Mouse (Mus musculus): ENCODE data around the gene Nek5.
A peak's percentile ranks its signal among the peaks of the same experiment; 100 is the strongest.
"Not testable (repeated sequence)": the region's sequence is repeated elsewhere in the genome, so short reads cannot be mapped to it uniquely, and the experiment has no call there.

Gene Nek5

GRCm38 (mm10) chr8:22124220-22125152 lies at the start of gene Nek5:
Nek5 (minus strand) TSS chr8:22125053.
- DNase-seq (ENCODE audit: low read depth, low spot score) = no peak

GRCm38 (mm10) chr8:22169167-22169566 lies 44.3 kb upstream of the Nek5 start:
- no peak for DNase-seq (ENCODE audit: low read depth, low spot score)

- DNase-seq (ENCODE audit: low read depth, low spot score) = peak; percentile 59
Measured at GRCm38 (mm10) chr8:22166080-22166603, 41.3 kb upstream of the Nek5 start, which contains the start of gene Nek3. Nek3 (minus strand) TSS chr8:22166435.

- DNase-seq (ENCODE audit: low read depth, low spot score) = no peak
Measured at GRCm38 (mm10) chr8:22165251-22166079, 40.6 kb upstream of the Nek5 start.

GRCm38 (mm10) chr8:22164431-22164830 lies 39.6 kb upstream of the Nek5 start:
- DNase-seq (ENCODE audit: low read depth, low spot score) = no peak

GRCm38 (mm10) chr8:22162206-22162605 lies 37.4 kb upstream of the Nek5 start:
- DNase-seq (ENCODE audit: low read depth, low spot score) = no peak

- DNase-seq (ENCODE audit: low read depth, low spot score) = no peak
Measured at GRCm38 (mm10) chr8:22150345-22150663, 25.5 kb upstream of the Nek5 start.

GRCm38 (mm10) chr8:22149643-22150344 lies 24.9 kb upstream of the Nek5 start:
- no peak for DNase-seq (ENCODE audit: low read depth, low spot score)

- no peak for DNase-seq (ENCODE audit: low read depth, low spot score)
Measured at GRCm38 (mm10) chr8:22148367-22148740, 23.5 kb upstream of the Nek5 start.

GRCm38 (mm10) chr8:22147706-22148366 lies 23.0 kb upstream of the Nek5 start:
- no peak for DNase-seq (ENCODE audit: low read depth, low spot score)

GRCm38 (mm10) chr8:22145831-22146230 lies 21.0 kb upstream of the Nek5 start:
- no peak for DNase-seq (ENCODE audit: low read depth, low spot score)

GRCm38 (mm10) chr8:22143764-22144491 lies 19.1 kb upstream of the Nek5 start:
- DNase-seq (ENCODE audit: low read depth, low spot score) = no peak

GRCm38 (mm10) chr8:22142592-22142991 lies 17.7 kb upstream of the Nek5 start:
- DNase-seq (ENCODE audit: low read depth, low spot score) = no peak

- no peak for DNase-seq (ENCODE audit: low read depth, low spot score)
Measured at GRCm38 (mm10) chr8:22141836-22142385, 17.1 kb upstream of the Nek5 start.

- DNase-seq (ENCODE audit: low read depth, low spot score) = not testable (repeated sequence)
Measured at GRCm38 (mm10) chr8:22136462-22136861, 11.6 kb upstream of the Nek5 start.

GRCm38 (mm10) chr8:22134750-22135135 lies 9.9 kb upstream of the Nek5 start:
- DNase-seq (ENCODE audit: low read depth, low spot score) = no peak

GRCm38 (mm10) chr8:22134078-22134749 lies 9.4 kb upstream of the Nek5 start:
- no peak for DNase-seq (ENCODE audit: low read depth, low spot score)

- no peak for DNase-seq (ENCODE audit: low read depth, low spot score)
Measured at GRCm38 (mm10) chr8:22132062-22132461, 7.2 kb upstream of the Nek5 start.

GRCm38 (mm10) chr8:22107020-22107419 lies 17.8 kb downstream of the Nek5 start:
- no peak for DNase-seq (ENCODE audit: low read depth, low spot score)

GRCm38 (mm10) chr8:22091568-22091967 lies 33.3 kb downstream of the Nek5 start:
- no peak for DNase-seq (ENCODE audit: low read depth, low spot score)
